Mouse (Mus musculus): ENCODE data around the gene Ly6g6e. TPM values are rescaled to one million over a fixed set of nuclear protein-coding genes. Genes with fewer than 3 reads are reported as not detected.

Gene Ly6g6e
- polyA plus RNA-seq, 1 experiment = 12.9 TPM

- DNase-seq (ENCODE audit: low spot score) = no peak
These were observed 27.1 kb upstream of the Ly6g6e start, which contains the start of gene Clic1 for GRCm38 (mm10) chr17:35049561-35050016. TSS of gene Clic1 (plus strand) at chr17:35049966.

DNA sequence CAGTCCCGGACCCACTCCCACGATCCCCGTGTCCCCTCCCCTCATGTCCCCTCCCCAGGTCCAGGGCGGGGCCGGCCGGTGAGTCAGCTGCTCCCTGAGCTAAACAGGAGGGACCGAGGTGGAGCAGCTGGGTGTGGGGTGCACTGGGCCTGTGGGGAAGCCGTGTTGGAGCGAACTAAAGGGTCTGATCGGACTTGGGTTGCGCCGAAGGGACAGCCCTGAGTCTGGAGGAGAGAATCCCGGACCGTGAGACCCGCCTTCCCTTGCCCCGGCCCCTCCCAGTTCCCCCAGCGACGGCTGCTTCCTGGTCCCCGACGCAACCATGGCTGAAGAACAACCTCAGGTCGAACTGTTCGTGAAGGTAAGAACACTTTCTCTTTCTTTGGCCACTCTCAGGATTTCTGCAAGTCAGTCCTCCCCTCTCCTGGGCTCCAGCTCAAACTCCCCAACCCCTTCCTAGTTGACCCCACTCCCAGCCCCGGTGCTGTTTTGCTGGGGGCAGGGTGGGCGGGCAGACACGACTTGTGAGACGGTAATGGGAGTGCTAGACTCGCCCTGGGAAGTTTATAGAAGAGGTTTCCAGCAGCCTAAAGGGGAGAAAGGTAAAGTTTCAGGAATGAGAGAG, 26.5 kb upstream of the Ly6g6e start:
- DNase-seq (ENCODE audit: low spot score) = peak; percentile 63

- DNase-seq (ENCODE audit: low spot score) = no peak
These were observed 25.3 kb upstream of the Ly6g6e start for GRCm38 (mm10) chr17:35051156-35052086.

- DNase-seq (ENCODE audit: low spot score) = no peak
These were observed 24.4 kb upstream of the Ly6g6e start for GRCm38 (mm10) chr17:35052271-35052798.

- DNase-seq (ENCODE audit: low spot score) = no peak
These were observed 20.8 kb upstream of the Ly6g6e start for GRCm38 (mm10) chr17:35055691-35056495.

GRCm38 (mm10) chr17:35057090-35057489, 19.6 kb upstream of the Ly6g6e start:
- no peak for DNase-seq (ENCODE audit: low spot score)

- DNase-seq (ENCODE audit: low spot score) = no peak
These were observed 18.4 kb upstream of the Ly6g6e start for GRCm38 (mm10) chr17:35058316-35058715.

DNA sequence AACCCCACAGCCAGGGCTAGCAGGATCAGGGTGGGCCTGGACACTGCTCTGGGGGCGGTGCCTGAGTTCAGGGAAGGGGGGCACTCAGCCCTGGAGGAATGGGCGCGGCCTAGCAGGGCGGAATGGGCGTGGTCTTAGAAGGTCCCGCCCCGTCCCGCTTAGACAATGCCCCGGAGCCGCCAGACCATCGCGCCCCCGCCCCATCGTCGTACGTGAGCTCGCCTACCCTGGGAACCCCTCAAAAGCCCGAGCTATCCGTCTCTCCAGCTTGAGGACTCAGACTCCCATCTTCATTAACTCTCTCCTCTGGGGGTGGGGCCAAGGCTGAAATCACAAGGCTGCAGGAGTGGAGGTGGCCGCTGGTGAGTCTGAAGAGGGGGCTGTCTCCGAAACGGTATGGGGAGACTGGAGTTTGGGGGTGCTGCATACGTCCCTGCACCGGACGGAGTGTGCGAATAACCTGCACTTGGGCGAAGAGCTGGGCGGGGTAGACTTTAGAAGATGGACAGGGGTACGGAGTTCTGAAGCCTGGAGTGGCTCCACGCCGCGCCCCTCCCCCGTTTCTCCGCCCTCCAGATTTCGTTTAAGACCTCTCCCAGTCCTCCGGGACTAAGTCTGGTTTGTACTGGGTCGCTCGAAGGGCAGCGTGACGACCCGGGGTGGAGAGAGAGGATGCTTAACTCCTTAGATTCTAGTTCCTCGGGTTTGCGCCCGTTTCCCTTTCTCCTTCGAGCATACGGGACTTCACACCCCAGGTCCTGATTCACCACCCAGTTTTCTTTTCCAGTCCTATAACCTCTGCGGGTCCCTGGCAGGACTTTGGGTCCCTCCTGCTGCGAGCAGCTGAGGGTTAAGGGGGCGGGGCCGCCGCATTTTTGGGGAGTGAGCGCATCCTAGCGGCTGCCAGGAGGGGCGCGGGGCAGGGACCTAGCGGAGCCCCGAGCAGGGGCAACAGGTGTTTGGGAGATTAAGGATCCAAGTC, 17.5 kb upstream of the Ly6g6e start, which contains the start of gene Ddah2:
Gene Ddah2 (plus strand): TSS at position 125 of the 982 bp plus-strand sequence.
- peak; percentile 67 for DNase-seq (ENCODE audit: low spot score)

- no peak for DNase-seq (ENCODE audit: low spot score)
These were observed 16.6 kb upstream of the Ly6g6e start for GRCm38 (mm10) chr17:35060071-35060470.

DNA sequence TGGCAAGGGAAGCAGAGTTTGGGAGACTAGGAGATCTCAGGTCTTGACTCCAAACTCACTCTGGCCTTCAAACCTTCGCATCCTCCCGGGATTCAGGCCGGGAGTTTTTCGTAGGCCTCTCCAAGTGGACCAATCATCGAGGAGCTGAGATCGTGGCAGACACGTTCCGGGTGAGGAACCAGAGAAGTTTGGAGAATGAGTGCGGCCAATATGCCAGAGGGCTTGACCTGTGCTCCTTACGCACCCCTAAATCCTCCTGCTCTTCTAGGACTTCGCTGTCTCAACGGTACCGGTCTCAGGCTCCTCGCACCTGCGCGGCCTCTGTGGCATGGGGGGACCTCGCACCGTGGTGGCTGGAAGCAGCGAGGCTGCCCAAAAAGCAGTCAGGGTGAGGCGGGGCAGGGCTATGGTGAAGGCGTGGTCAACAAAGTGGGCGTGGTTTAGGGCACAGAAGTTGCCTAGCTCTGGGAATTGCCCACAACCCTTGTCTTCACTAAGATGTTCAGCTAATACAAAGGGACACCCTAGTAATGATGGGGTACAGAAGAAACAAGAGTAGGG, 15.9 kb upstream of the Ly6g6e start:
- DNase-seq (ENCODE audit: low spot score) = no peak

- DNase-seq (ENCODE audit: low spot score) = no peak
These were observed 15.4 kb upstream of the Ly6g6e start for GRCm38 (mm10) chr17:35061299-35061698.

DNA sequence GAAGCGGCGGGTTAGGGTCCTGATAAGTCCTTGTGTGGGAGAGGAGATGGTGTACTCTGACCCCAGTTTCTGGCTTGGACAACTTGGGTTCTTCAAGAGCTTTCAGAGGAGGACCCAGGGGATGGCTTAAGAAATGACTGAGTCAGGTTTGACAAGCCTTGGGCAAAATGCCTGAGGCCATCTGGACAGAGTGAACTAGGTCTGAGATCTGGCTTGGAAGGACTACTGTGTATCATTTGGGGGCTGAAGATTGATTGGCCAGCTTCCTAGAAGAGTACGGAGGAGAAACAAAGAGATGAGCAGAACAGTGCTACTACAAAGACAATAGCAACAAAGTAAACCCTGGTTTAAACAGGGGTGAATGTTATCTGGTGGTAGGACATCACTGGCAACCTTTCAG, 13.2 kb upstream of the Ly6g6e start:
- DNase-seq (ENCODE audit: low spot score) = no peak

DNA sequence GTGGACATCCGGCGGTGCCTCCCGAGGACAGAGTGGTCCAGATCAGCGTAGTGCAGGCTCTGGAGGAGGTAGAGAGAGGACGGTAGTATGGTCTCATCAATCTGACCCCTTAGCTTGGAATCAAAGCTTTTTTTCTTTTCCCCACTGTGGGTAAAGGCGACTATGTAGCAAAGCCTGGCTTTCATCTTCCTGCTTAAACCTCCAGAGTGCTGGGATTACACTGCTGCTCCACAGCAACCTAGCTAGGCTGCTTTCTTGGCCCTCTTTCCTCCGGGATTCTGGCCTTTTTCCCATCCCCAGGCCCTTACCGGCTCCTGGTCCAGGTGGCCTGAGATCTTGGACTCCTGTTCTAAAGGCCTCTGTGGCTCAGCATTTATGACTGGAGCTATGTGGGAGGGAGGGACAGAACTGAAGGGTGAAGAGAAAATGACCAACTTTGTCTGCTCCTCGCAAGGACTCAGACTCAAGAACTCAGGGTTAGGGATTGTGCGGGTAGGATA, 12.3 kb upstream of the Ly6g6e start:
- DNase-seq (ENCODE audit: low spot score) = no peak

- no peak for DNase-seq (ENCODE audit: low spot score)
These were observed 11.5 kb upstream of the Ly6g6e start, which contains the start of gene Ly6g6c for GRCm38 (mm10) chr17:35064951-35065947. TSS of gene Ly6g6c (plus strand) at chr17:35065388.

DNA sequence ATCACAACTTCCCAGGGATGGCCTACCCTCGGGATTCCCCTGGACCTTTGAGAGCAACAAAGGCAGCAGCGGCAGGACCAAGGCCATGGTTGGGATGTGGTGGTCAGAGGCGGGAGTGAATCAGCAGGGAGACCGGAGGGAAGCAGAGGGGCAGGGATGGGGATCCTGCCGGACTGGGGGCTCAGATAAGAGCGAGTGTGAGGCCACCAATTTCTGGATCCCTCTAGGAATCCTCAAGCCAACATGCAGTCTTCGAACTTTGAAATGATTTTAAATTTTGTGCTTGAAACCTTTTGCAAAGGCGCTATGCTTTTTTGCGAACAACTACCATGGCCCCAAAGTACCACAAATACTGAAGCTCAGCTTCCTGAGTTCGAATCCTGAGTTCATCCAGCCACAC, 10.6 kb upstream of the Ly6g6e start, which contains the start of gene Mpig6b:
Gene Mpig6b (minus strand): TSS at position 101 of the 400 bp plus-strand sequence.
- DNase-seq (ENCODE audit: low spot score) = no peak

- DNase-seq (ENCODE audit: low spot score) = no peak
These were observed 8.3 kb upstream of the Ly6g6e start for GRCm38 (mm10) chr17:35068213-35068914.

GRCm38 (mm10) chr17:35070556-35071229, 6.0 kb upstream of the Ly6g6e start:
- DNase-seq (ENCODE audit: low spot score) = no peak
